In the genomic region with DNA sequence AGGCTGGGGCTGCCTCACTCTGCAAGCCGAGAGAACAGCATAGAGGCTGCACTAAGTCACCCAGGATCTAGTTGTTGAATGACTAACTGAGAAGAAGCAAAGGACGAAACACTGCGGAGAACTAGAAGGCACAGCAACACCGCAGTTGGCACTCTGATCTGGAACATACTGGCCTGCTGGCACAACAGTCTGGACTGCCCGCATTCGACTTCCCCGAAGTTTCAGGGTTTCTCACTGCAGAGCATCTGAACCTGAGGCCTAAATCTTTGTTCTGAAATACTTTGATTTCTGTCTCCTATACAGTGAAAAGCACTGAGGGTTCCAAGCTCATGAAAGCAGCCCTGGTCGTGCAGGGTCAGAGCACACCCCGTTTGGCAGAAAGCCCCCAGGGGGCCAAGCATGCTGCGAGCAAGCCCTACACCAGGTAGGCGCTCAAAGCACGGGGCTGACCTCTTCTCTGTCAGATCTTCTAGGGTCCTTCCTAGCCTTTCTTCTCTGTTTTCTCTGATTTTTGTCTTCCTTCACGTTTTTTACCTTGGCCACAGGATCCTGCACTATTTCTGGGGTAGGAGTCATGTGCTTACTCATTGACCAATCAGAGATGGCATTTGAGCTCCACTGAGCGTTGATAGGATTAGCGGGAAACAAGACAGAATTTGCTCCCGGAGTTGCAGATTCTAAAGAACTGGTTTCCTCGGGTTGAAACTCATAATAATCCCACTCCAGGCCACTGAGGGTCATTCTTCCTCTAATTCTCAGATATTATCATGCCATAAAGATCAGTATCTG, we compare ENCODE assay signal across 8 mouse cellular contexts. TPM values are rescaled to one million over a fixed set of nuclear protein-coding genes. Genes with fewer than 3 reads are reported as not detected.
DNase-seq lines count a peak whose midpoint lies in the region; ATAC-seq and TF ChIP-seq lines count a peak whose summit lies in the region.

No protein-coding gene starts in this region.

- H3K27me3 ChIP-seq in midbrain, embryonic 11.5 days (ENCODE audit: control insufficient read depth, insufficient read depth, low read length): no peaks in the 10 kb centered on the region

- DNase-seq in gastrocnemius, adult 2 months: no peak
- no peak for DNase-seq in gastrocnemius, postnatal 36 days
- peak; percentile 60 for DNase-seq in cerebellum, adult 9-10 months
- peak; percentile 84 for DNase-seq in midbrain, embryonic 11.5 days (ENCODE audit: low spot score, missing footprints)
- no peak for DNase-seq in thymus, adult 18-20 months
- DNase-seq in kidney, postnatal 25 days: no peak

- no peaks in the 10 kb centered on the region; the same call in 1 of the 2 replicates for H3K36me3 ChIP-seq in midbrain, embryonic 11.5 days (ENCODE audit: control insufficient read depth, insufficient read depth, low read length)

- peak overlapping the region; percentile 59 for H3K4me3 ChIP-seq in gastrocnemius, adult 2 months
- H3K4me3 ChIP-seq in midbrain, embryonic 11.5 days (ENCODE audit: low read depth, low read length): peak overlapping the region; percentile 20; the same call in 1 of the 2 replicates

- no peak overlapping the region for H3K9ac ChIP-seq in midbrain, embryonic 11.5 days (ENCODE audit: low read length)

- 45% methylated on average over 17 of the region's 17 CpGs for WGBS in midbrain, embryonic 11.5 days

- peak; percentile 51 to 67; a peak in 3 of 4 replicates for ATAC-seq in hematopoietic stem cell, adult 5-6 weeks (replicated peaks in 1 of 2; ENCODE audit: insufficient read depth in 1 of 2, low FRiP score in 2 of 2, low TSS enrichment in 1 of 2, low read depth in 1 of 2, poor library complexity in 2 of 2, severe bottlenecking in 2 of 2)
- 0 out of 2 replicates have a peak, but pooled peaks have one; percentile 52 for ATAC-seq in midbrain, embryonic 11.5 days (ENCODE audit: low FRiP score)
- ATAC-seq in erythroid progenitor cell, adult 5-6 weeks (replicated peaks; ENCODE audit: low FRiP score, poor library complexity, severe bottlenecking): no peak

- peak overlapping the region; percentile 59 for H3K27ac ChIP-seq in gastrocnemius, adult 2 months
- no peak overlapping the region for H3K27ac ChIP-seq in midbrain, embryonic 11.5 days (ENCODE audit: low read depth, low read length)

- intact Hi-C loops in gastrocnemius, adult 2 months (cut with DNase I): no loop called here
- intact Hi-C loops in gastrocnemius, postnatal 36 days (cut with DNase I): no loop called here

- peak overlapping the region; percentile 34 for H3K4me2 ChIP-seq in midbrain, embryonic 11.5 days

- H3K4me1 ChIP-seq in midbrain, embryonic 11.5 days (ENCODE audit: control insufficient read depth, insufficient read depth, low read length): peaks cover 12% of the 10 kb centered on the region

- no peak for TF ChIP-seq CTCF in gastrocnemius, adult 2 months (IDR thresholded peaks at IDR 0.05)

- no peaks in the 10 kb centered on the region for H3K9me3 ChIP-seq in midbrain, embryonic 11.5 days (ENCODE audit: control insufficient read depth, low read length)

RNA-seq across cellular contexts. Expression of gene Lyrm2, which starts 33.6 kb away (rescaled TPM):
- 10 to 100 TPM; 15.7 to 26.1 TPM for total RNA-seq in gastrocnemius, adult 2 months (2021)
- 10 to 100 TPM; 19.8 to 23.1 TPM for total RNA-seq in gastrocnemius, postnatal 36 days (2021)
- total RNA-seq in hematopoietic stem cell, adult 5-6 weeks (2017): 57.4 and 69.7 TPM in 2 replicates
- 169 and 175 TPM in 2 replicates for polyA plus RNA-seq in midbrain, embryonic 11.5 days (2014; fragmentation: Nextera tagmentation; extraction: Ambion mirVana)
- 14.1 and 21.4 TPM in 2 replicates for total RNA-seq in erythroid progenitor cell, adult 5-6 weeks (2015; ENCODE audit: low replicate concordance)
- 8.6 and 12.8 TPM in 2 replicates for total RNA-seq in erythroid progenitor cell, adult 5-6 weeks (2017; ENCODE audit: low replicate concordance)

Comparison
In these comparisons a context has a peak if more than half of its experiments do, and no peak if none do; other contexts are left out.
1. DNase-seq: peak in cerebellum, adult 9-10 months (single experiment) and midbrain, embryonic 11.5 days (single experiment); none in gastrocnemius, adult 2 months (single experiment), gastrocnemius, postnatal 36 days (0 of 2), thymus, adult 18-20 months (0 of 2) and kidney, postnatal 25 days (0 of 2).